Mouse (Mus musculus) gastrocnemius, postnatal 25 days (tissue): ENCODE results near the gene Sh2d4b. TPM values are rescaled to one million over a fixed set of nuclear protein-coding genes. Genes with fewer than 3 reads are reported as not detected.

Source experiments
- DNase-seq: peaks from one replicate; pipeline ENCODE4 v3.0.0; 2022
- total RNA-seq, 2 experiments: library from RNA; stranded (reverse); gene quantifications; 1 replicate in 1 of 2; 2 replicates in 1 of 2; pipeline ENCODE4 v1.2.3; 2021

Gene Sh2d4b
- total RNA-seq, 2 experiments from 2014 or later = 0.13 to 0.72 TPM

DNA sequence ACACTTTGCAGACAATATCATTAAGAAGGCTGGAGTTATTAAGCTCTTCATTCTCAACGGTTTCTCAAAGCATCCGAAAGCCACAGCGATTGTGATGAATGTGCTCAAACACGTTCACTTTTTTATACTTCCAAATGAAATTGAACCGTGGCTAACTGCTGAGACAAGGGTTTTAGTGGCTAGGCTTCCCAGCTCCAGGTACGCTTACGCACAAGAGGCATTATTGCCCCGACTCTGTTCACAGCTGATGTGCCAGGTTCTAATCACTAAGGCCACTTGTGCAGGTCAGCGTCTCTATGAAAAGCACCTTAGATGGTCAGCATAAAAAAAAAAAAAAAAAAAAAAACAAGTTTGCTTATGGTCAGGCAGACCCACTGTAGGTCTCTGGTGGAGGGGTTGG, 62.6 kb downstream of the Sh2d4b start:
- DNase-seq = no peak

DNA sequence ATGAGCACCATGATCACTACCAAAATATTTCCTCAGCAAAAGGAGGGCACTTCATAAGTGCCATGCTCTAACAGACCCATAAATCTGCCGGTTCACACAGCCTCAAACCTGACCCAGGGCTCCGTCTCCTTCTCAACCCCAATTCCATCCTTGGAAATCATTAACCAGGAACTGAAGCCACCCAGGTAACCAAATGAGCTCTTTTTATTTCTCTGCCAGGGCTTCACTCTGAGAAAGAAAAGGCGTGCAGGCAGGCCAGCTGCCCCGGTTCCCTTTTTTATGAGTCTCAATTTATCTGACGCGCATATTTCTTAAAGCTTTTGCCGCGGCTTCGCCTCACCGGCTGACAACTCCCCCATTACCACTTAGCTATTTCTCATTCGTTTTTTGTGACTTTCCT, 63.0 kb downstream of the Sh2d4b start:
- DNase-seq = no peak

DNA sequence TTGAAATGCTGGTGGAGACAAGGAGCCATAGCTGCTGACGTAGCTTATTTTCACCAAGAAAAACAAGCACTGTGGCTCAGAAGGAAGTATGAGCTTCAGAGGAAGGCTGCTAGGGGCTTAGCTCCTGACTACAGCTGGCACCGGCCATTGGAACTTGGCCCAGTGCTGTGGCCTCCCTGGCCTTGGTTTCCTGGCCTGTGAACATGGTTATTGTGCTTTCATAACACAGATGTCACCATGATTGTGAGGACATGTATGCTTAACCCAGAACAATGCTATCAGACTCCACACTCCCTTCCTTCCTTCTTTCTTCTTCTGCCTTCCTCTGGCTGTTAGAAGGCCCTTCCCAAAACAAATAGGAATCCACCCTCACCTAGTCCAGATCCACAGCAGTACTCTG, 75.0 kb downstream of the Sh2d4b start:
- DNase-seq = peak; percentile 17

DNA sequence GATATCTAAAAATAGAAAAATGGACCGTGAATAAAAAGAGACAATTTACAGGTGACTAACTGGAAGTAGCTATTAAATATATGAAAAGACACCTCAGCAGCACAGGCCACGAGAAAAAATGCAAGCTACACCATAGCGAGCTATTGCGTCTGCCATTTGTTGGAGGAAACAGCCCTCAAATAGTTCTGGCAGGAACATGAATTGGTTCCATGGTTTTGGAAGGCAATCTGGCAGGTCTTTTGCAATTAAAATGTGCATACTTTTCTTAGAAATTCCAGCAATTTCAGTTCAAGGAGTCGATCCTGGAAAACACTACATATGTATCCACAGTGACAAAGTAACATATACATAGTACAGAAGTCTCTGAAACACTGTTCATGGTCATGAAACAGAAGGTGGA, 76.4 kb downstream of the Sh2d4b start:
- DNase-seq = no peak

- no peak for DNase-seq
These were observed 101.5 kb downstream of the Sh2d4b start for GRCm38 (mm10) chr14:40791606-40792005.

- DNase-seq = no peak
These were observed 104.0 kb downstream of the Sh2d4b start for GRCm38 (mm10) chr14:40789110-40789509.

GRCm38 (mm10) chr14:40769097-40770090, 123.7 kb downstream of the Sh2d4b start:
- DNase-seq = no peak

Other genes starting within 250 kb of the Sh2d4b start
- 10 to 100 TPM; 10.4 to 12.3 TPM for gene Tspan14, start 73.5 kb upstream of the Sh2d4b start, total RNA-seq
- gene Fam213a, start 120.5 kb upstream of the Sh2d4b start, total RNA-seq = 10 to 100 TPM; 15.6 to 18.9 TPM
- not detected for gene Dydc2, start 175.9 kb upstream of the Sh2d4b start, total RNA-seq
- not detected for gene Dydc1, start 179.6 kb upstream of the Sh2d4b start, total RNA-seq
- not detected for gene Mat1a, start 211.8 kb upstream of the Sh2d4b start, total RNA-seq
- gene Sftpa1, start 238.5 kb upstream of the Sh2d4b start, total RNA-seq = not detected